Mouse (Mus musculus) thymus, adult 2 months (tissue): ENCODE results near the gene Myh9. TPM values are rescaled to one million over a fixed set of nuclear protein-coding genes. Genes with fewer than 3 reads are reported as not detected.

Source experiments
- DNase-seq: peaks from one replicate; pipeline ENCODE4 v3.0.0; 2021
- H3K27ac ChIP-seq: fragments of 200-500 bp; 2 replicates; pipeline ENCODE4 v1.5.1; 2012; ENCODE audit warnings: low read length, control low read depth; ENCODE audit not compliant: control insufficient read depth, insufficient read depth
- H3K27me3 ChIP-seq: fragments of 200-500 bp; 2 replicates; pipeline ENCODE4 v1.6.1; 2012; ENCODE audit warnings: mild to moderate bottlenecking, low read length, moderate library complexity, mixed read lengths; ENCODE audit not compliant: control insufficient read depth, insufficient read depth
- H3K36me3 ChIP-seq: fragments of 200-500 bp; 2 replicates; pipeline ENCODE4 v1.6.1; 2012; ENCODE audit warnings: mild to moderate bottlenecking, low read length, moderate library complexity; ENCODE audit not compliant: control insufficient read depth, insufficient read depth
- H3K4me1 ChIP-seq: fragments of 200-500 bp; replicated peaks from 2 replicates; pipeline ENCODE4 v1.6.1; 2012; ENCODE audit warnings: low read length; ENCODE audit not compliant: control insufficient read depth, insufficient read depth
- H3K4me3 ChIP-seq: fragments of 200-500 bp; 2 replicates; pipeline ENCODE4 v1.5.1; 2012; ENCODE audit warnings: mild to moderate bottlenecking, low read length, control low read depth, moderate library complexity; ENCODE audit not compliant: control insufficient read depth, insufficient read depth
- CTCF ChIP-seq: fragments of 200-500 bp; IDR thresholded peaks from 2 replicates; pipeline ENCODE4 v1.5.1; 2012; ENCODE audit warnings: mild to moderate bottlenecking, control low read depth, low read length, moderate library complexity, borderline replicate concordance; ENCODE audit not compliant: control insufficient read depth, poor library complexity, insufficient read depth; ENCODE audit errors: extremely low read depth
- POLR2A ChIP-seq: fragments of 200-500 bp; IDR thresholded peaks from 2 replicates; pipeline ENCODE4 v1.6.1; 2012; ENCODE audit warnings: mild to moderate bottlenecking, low read length, control low read depth, moderate library complexity; ENCODE audit not compliant: control insufficient read depth, poor library complexity, insufficient read depth; ENCODE audit errors: extremely low read depth
- WGBS: fragments of 180-500 bp; shearing (Covaris S2); methylation state at CpG from one replicate; pipeline ENCODE4 v1.1.7; 2018; 5-methylcytosine and 5-hydroxymethylcytosine counted together
- polyA plus RNA-seq: library from polyadenylated mRNA; depleted of rRNA; stranded (reverse); fragments of >200 nt; gene quantifications from 2 replicates; pipeline ENCODE4 v1.2.3, GENCODE M21; 2012

Gene Myh9
- polyA plus RNA-seq, 1 experiment, result 167 TPM

GRCm38 (mm10) chr15:77822671-77823070 is 19.3 kb downstream of the Myh9 start:
- Histone ChIP-seq H3K36me3 (peaks cover 10% of the 10 kb centered on the region; the same call in 1 of the 2 replicates), H3K27me3 (no peaks in the 10 kb centered on the region), H3K4me3 (no peak overlapping the region), H3K4me1 (peaks cover 62% of the 10 kb centered on the region), H3K27ac (0 out of 2 replicates have a peak overlapping the region, but pooled peaks have one; percentile 21)
- TF ChIP-seq POLR2A, result no peak
- no peak for TF ChIP-seq CTCF
- WGBS, result 88% methylated on average over 2 of the region's 2 CpGs
- no peak for DNase-seq

- 92% methylated on average over 5 of the region's 5 CpGs for WGBS
- H3K27ac ChIP-seq, result no peak overlapping the region
- peaks cover 10% of the 10 kb centered on the region; the same call in 1 of the 2 replicates for H3K36me3 ChIP-seq
- DNase-seq, result no peak
- TF ChIP-seq POLR2A (no peak), CTCF (no peak)
- no peak overlapping the region for H3K4me3 ChIP-seq
- peaks cover 64% of the 10 kb centered on the region for H3K4me1 ChIP-seq
- H3K27me3 ChIP-seq, result no peaks in the 10 kb centered on the region
These were observed 19.9 kb downstream of the Myh9 start for GRCm38 (mm10) chr15:77822057-77822466.

GRCm38 (mm10) chr15:77821424-77821823 is 20.6 kb downstream of the Myh9 start:
- TF ChIP-seq CTCF (no peak), POLR2A (no peak)
- 59% methylated on average over 7 of the region's 7 CpGs for WGBS

GRCm38 (mm10) chr15:77820480-77821163 is 21.4 kb downstream of the Myh9 start:
- TF ChIP-seq POLR2A, result no peak
- TF ChIP-seq CTCF, result no peak
- Histone ChIP-seq H3K4me1 (peaks cover 73% of the 10 kb centered on the region), H3K36me3 (peaks cover 10% of the 10 kb centered on the region; the same call in 1 of the 2 replicates), H3K4me3 (no peak overlapping the region), H3K27ac (peak overlapping the region; percentile 35; the same call in 1 of the 2 replicates), H3K27me3 (no peaks in the 10 kb centered on the region)
- 59% methylated on average over 3 of the region's 3 CpGs for WGBS
- DNase-seq, result no peak

More at GRCm38 (mm10) chr15:77821424-77821823, 20.6 kb downstream of the Myh9 start:
- no peaks in the 10 kb centered on the region for H3K27me3 ChIP-seq
- peak overlapping the region; percentile 28; the same call in 1 of the 2 replicates for H3K27ac ChIP-seq
- peaks cover 10% of the 10 kb centered on the region; the same call in 1 of the 2 replicates for H3K36me3 ChIP-seq
- no peak overlapping the region for H3K4me3 ChIP-seq
- H3K4me1 ChIP-seq, result peaks cover 66% of the 10 kb centered on the region
- DNase-seq, result no peak

- no peaks in the 10 kb centered on the region for H3K27me3 ChIP-seq
- WGBS, result 14% methylated on average over 10 of the region's 10 CpGs
- no peak overlapping the region for H3K4me3 ChIP-seq
- TF ChIP-seq POLR2A (no peak), CTCF (no peak)
- H3K4me1 ChIP-seq, result peaks cover 75% of the 10 kb centered on the region
- DNase-seq, result peak; percentile 31
- 0 out of 2 replicates have a peak, but pooled peaks cover 7% of the 10 kb centered on the region for H3K36me3 ChIP-seq
- peak overlapping the region; percentile 35; the same call in 1 of the 2 replicates for H3K27ac ChIP-seq
These were observed 22.0 kb downstream of the Myh9 start for GRCm38 (mm10) chr15:77819894-77820387.

- no peak for DNase-seq
- H3K4me3 ChIP-seq, result no peak overlapping the region
These were observed 23.3 kb downstream of the Myh9 start for GRCm38 (mm10) chr15:77818556-77819158.

More at GRCm38 (mm10) chr15:77818556-77819158, 23.3 kb downstream of the Myh9 start:
- H3K36me3 ChIP-seq, result peaks cover 5% of the 10 kb centered on the region; the same call in 1 of the 2 replicates
- TF ChIP-seq POLR2A, result no peak
- TF ChIP-seq CTCF, result no peak
- WGBS, result 94% methylated on average over 15 of the region's 15 CpGs
- H3K4me1 ChIP-seq, result peaks cover 67% of the 10 kb centered on the region
- H3K27ac ChIP-seq, result no peak overlapping the region
- no peaks in the 10 kb centered on the region for H3K27me3 ChIP-seq
